Comparison of ENCODE assay signal across 23 mouse cellular contexts in the genomic region with DNA sequence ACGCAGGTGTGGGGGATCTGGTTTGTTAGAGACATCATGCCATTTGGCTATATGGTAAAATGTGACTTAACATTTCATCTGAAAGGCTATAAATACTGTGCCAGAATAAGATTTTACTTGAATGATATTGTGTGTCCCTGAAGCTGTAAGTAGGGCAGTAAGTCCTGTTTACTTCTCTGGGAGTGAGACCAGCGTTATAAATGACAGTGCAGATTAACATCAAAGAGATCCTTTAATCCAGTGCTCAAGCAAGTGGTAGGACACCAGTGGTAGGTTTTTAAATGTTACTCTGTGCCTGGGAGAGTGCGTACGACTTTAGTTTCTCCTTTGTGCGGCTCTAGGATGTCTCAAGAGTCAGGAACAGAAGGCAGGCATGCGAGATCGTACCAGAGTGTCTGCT. TPM values are rescaled to one million over a fixed set of nuclear protein-coding genes. Genes with fewer than 3 reads are reported as not detected.
DNase-seq lines count a peak whose midpoint lies in the region; ATAC-seq lines count a peak whose summit lies in the region.
"Had no signal": no experiment of that assay in that cellular context is flagged by ENCODE, and none has a peak within 500 bp of the region (broad histone marks: within the 10 kb centered on the region; RNA-seq: fewer than 3 reads in every experiment).

No protein-coding gene starts in this region.

- 87% methylated on average over 7 of the region's 7 CpGs for WGBS in heart, embryonic 10.5 days

- H3K9me3 ChIP-seq in heart, embryonic 10.5 days, result no peaks in the 10 kb centered on the region
- H3K9me3 ChIP-seq: forebrain, embryonic 10.5 days; forebrain, embryonic 13.5 days; heart, embryonic 13.5 days had no signal

- DNase-seq in heart, adult 11 months, result peak; percentile 23
- no peak for DNase-seq in heart, embryonic 10.5 days (ENCODE audit: low spot score)
- DNase-seq in brain, adult 2 months (ENCODE audit: low read depth, low spot score), result peak; percentile 30
- peak; percentile 81 for DNase-seq in retina, adult 2 months (ENCODE audit: low read depth, low spot score)
- DNase-seq in retina, postnatal 7 days (ENCODE audit: low read depth, low spot score), result peak; percentile 51
- DNase-seq: adrenal gland, adult 2 months; adrenal gland, postnatal 14 days; cerebellum, adult 11-12 months; cerebellum, adult 9-10 months; cerebellum, postnatal 14 days; gastrocnemius, postnatal 10 days; heart, adult 18-20 months; heart, postnatal 14 days; heart, postnatal 4 days had no signal

- H3K27me3 ChIP-seq in heart, embryonic 10.5 days (ENCODE audit: insufficient read depth, poor library complexity, severe bottlenecking), result no peaks in the 10 kb centered on the region
- H3K27me3 ChIP-seq: forebrain, embryonic 13.5 days; heart, embryonic 13.5 days had no signal

- ATAC-seq in monocyte, adult 5-6 weeks (replicated peaks; ENCODE audit: insufficient number of reproducible peaks, low FRiP score, low TSS enrichment, poor library complexity, severe bottlenecking), result no peak
- ATAC-seq: CD4-positive, CD25-positive, alpha-beta regulatory T cell, adult 4 months; forebrain, embryonic 13.5 days; forebrain, embryonic 16.5 days; hindbrain, postnatal 0 days; inflammation-experienced regulatory T-cells, adult 6 months had no signal

- peaks cover 45% of the 10 kb centered on the region for H3K36me3 ChIP-seq in heart, embryonic 10.5 days

- H3K27ac ChIP-seq in heart, embryonic 10.5 days, result no peak overlapping the region
- H3K27ac ChIP-seq: forebrain, embryonic 10.5 days; forebrain, embryonic 13.5 days; heart, embryonic 13.5 days; hindbrain, embryonic 14.5 days; hindbrain, postnatal 0 days had no signal

- H3K4me3 ChIP-seq in heart, embryonic 10.5 days, result no peak overlapping the region
- H3K4me3 ChIP-seq: forebrain, embryonic 10.5 days; forebrain, embryonic 13.5 days; heart, embryonic 13.5 days had no signal

- H3K4me1 ChIP-seq in heart, embryonic 10.5 days, result no peaks in the 10 kb centered on the region
- H3K4me1 ChIP-seq: forebrain, embryonic 10.5 days; forebrain, embryonic 13.5 days; heart, embryonic 13.5 days had no signal

RNA-seq across cellular contexts. Expression of a gene that starts 10.1 kb away (rescaled TPM):
- 140 and 154 TPM in 2 replicates for polyA plus RNA-seq in heart, embryonic 10.5 days (2016; fragmentation: Nextera tagmentation; extraction: Ambion mirVana)
- total RNA-seq in monocyte, adult 5-6 weeks (2017), result 37.7 to 62.2 TPM (median 46.2 TPM) in 3 replicates

RNA-seq across cellular contexts. Expression of a gene that starts 22.6 kb away (rescaled TPM):
- 42.0 and 84.8 TPM in 2 replicates for polyA plus RNA-seq in heart, embryonic 10.5 days (2016; fragmentation: Nextera tagmentation; extraction: Ambion mirVana)
- total RNA-seq in monocyte, adult 5-6 weeks (2017), result 16.0 to 25.4 TPM (median 16.5 TPM) in 3 replicates
